ENCODE assay signal across 25 mouse cellular contexts in the genomic region with DNA sequence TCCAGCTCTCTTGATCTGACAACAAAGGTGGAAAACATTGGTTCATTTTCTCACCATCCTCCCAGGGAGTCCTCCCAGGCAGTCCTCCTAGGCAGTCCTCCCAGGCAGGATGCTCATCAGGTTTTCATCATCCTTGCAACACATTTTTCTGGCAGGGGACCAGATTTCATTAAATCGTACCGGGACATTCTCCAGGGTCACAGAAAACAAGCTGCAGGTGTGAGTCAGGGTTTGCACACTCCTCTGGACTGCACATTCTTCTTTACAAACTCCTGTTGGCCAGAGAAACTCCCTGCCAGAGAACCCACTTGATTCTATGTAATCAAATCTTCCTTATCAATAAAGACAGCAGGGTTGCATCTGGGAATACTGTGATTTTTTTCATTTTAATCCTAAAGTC. TPM values are rescaled to one million over a fixed set of nuclear protein-coding genes. Genes with fewer than 3 reads are reported as not detected.
"Had no signal": no experiment of that assay in that cellular context is flagged by ENCODE, and none has a peak within 500 bp of the region (broad histone marks: within the 10 kb centered on the region; RNA-seq: fewer than 3 reads in every experiment).

No protein-coding gene starts in this region.

- H3K4me3 ChIP-seq: kidney, embryonic 15.5 days; left cerebral cortex, adult 2 months; liver, embryonic 12.5 days; liver, embryonic 15.5 days; lung, embryonic 15.5 days; midbrain, embryonic 12.5 days; midbrain, embryonic 15.5 days; myocyte; neural tube, embryonic 13.5 days; stomach, embryonic 15.5 days had no signal

- H3K36me3 ChIP-seq: kidney, embryonic 15.5 days; liver, embryonic 12.5 days; liver, embryonic 15.5 days; lung, embryonic 15.5 days; midbrain, embryonic 12.5 days; midbrain, embryonic 15.5 days; neural tube, embryonic 13.5 days; stomach, embryonic 15.5 days had no signal

- H3K27me3 ChIP-seq: kidney, embryonic 15.5 days; liver, embryonic 12.5 days; liver, embryonic 15.5 days; lung, embryonic 15.5 days; midbrain, embryonic 12.5 days; midbrain, embryonic 15.5 days; neural tube, embryonic 13.5 days; stomach, embryonic 15.5 days had no signal

- H3K9ac ChIP-seq: kidney, embryonic 15.5 days; liver, embryonic 12.5 days; liver, embryonic 15.5 days; lung, embryonic 15.5 days; midbrain, embryonic 12.5 days; midbrain, embryonic 15.5 days; neural tube, embryonic 13.5 days; stomach, embryonic 15.5 days had no signal

- H3K9me3 ChIP-seq: kidney, embryonic 15.5 days; liver, embryonic 12.5 days; liver, embryonic 15.5 days; lung, embryonic 15.5 days; midbrain, embryonic 12.5 days; midbrain, embryonic 15.5 days; neural tube, embryonic 13.5 days; stomach, embryonic 15.5 days had no signal

- H3K4me1 ChIP-seq: kidney, embryonic 15.5 days; liver, embryonic 12.5 days; liver, embryonic 15.5 days; midbrain, embryonic 12.5 days; midbrain, embryonic 15.5 days; neural tube, embryonic 13.5 days had no signal

- H3K4me2 ChIP-seq: kidney, embryonic 15.5 days; liver, embryonic 12.5 days; liver, embryonic 15.5 days; lung, embryonic 15.5 days; midbrain, embryonic 12.5 days; midbrain, embryonic 15.5 days; neural tube, embryonic 13.5 days; stomach, embryonic 15.5 days had no signal

- DNase-seq: kidney, adult 11 months; kidney, adult 8-10 months; kidney, postnatal 10 days; kidney, postnatal 36 days; layer of hippocampus, postnatal 36 days; left cerebral cortex, postnatal 4 days; liver; lung, adult 18-20 months; lung, postnatal 10 days; lung, postnatal 36 days; retina, postnatal 1 day; right cerebral cortex, postnatal 25 days; spleen, adult 18-20 months; thymus, postnatal 4 days had no signal

- ATAC-seq: liver, embryonic 12.5 days; midbrain, embryonic 15.5 days had no signal

- H3K27ac ChIP-seq: kidney, embryonic 15.5 days; left cerebral cortex, adult 2 months; liver, embryonic 12.5 days; liver, embryonic 15.5 days; lung, embryonic 15.5 days; midbrain, embryonic 12.5 days; midbrain, embryonic 15.5 days; neural tube, embryonic 13.5 days; stomach, embryonic 15.5 days had no signal

RNA-seq across cellular contexts. Expression of a gene that starts 25.9 kb away (rescaled TPM):
- total RNA-seq: megakaryocyte-erythroid progenitor cell, adult 5-6 weeks had no signal
